ENCODE assay signal across 7 mouse cellular contexts in genomic region chr13:107890866-107891821, GRCm38 (mm10).
DNase-seq lines count a peak whose midpoint lies in the region; ATAC-seq lines count a peak whose summit lies in the region.

No protein-coding gene starts in this region.

- no peaks in the 10 kb centered on the region for H3K9me3 ChIP-seq in limb, embryonic 12.5 days
- H3K9me3 ChIP-seq in midbrain, embryonic 12.5 days = no peaks in the 10 kb centered on the region

- peak; percentile 56 for DNase-seq in adrenal gland, adult 8-10 months
- DNase-seq in embryo, embryonic 9.5 days (ENCODE audit: extremely low spot score) = peak; percentile 85
- DNase-seq in kidney, adult 11 months = peak; percentile 80
- DNase-seq in skeletal muscle tissue, adult 2 months (ENCODE audit: low read depth, low spot score) = peak; percentile 30

- H3K27me3 ChIP-seq in limb, embryonic 12.5 days = peaks cover 21% of the 10 kb centered on the region
- peaks cover 17% of the 10 kb centered on the region for H3K27me3 ChIP-seq in midbrain, embryonic 12.5 days

- peak overlapping the region; percentile 75 for H3K9ac ChIP-seq in limb, embryonic 12.5 days (replicated peaks)
- peak overlapping the region; percentile 86 for H3K9ac ChIP-seq in midbrain, embryonic 12.5 days (replicated peaks)

- H3K36me3 ChIP-seq in limb, embryonic 12.5 days = no peaks in the 10 kb centered on the region
- H3K36me3 ChIP-seq in midbrain, embryonic 12.5 days = no peaks in the 10 kb centered on the region

- peak overlapping the region; percentile 82 for H3K4me2 ChIP-seq in limb, embryonic 12.5 days
- H3K4me2 ChIP-seq in midbrain, embryonic 12.5 days (replicated peaks) = peak overlapping the region; percentile 76

- H3K27ac ChIP-seq in limb, embryonic 12.5 days = peak overlapping the region; percentile 97
- H3K27ac ChIP-seq in midbrain, embryonic 12.5 days (replicated peaks) = peak overlapping the region; percentile 99

- ATAC-seq in granulocyte monocyte progenitor cell, adult 5-6 weeks (replicated peaks; ENCODE audit: poor library complexity, severe bottlenecking) = peak; percentile 5; the same call in 1 of the 2 replicates
- ATAC-seq in limb, embryonic 12.5 days (ENCODE audit: insufficient number of reproducible peaks, insufficient read depth, low FRiP score, low TSS enrichment, low read depth) = peak; percentile 12; the same call in 1 of the 2 replicates
- ATAC-seq in midbrain, embryonic 12.5 days (ENCODE audit: low FRiP score, low read depth) = no peak

- peak overlapping the region; percentile 85 for H3K4me3 ChIP-seq in limb, embryonic 12.5 days (replicated peaks)
- peak overlapping the region; percentile 95 for H3K4me3 ChIP-seq in midbrain, embryonic 12.5 days

- H3K4me1 ChIP-seq in limb, embryonic 12.5 days (replicated peaks) = peaks cover 16% of the 10 kb centered on the region
- peaks cover 20% of the 10 kb centered on the region for H3K4me1 ChIP-seq in midbrain, embryonic 12.5 days

- WGBS in limb, embryonic 12.5 days = under 1% methylated on average over 95 of the region's 95 CpGs
- WGBS in midbrain, embryonic 12.5 days = under 1% methylated on average over 91 of the region's 95 CpGs

Comparison
In these comparisons a context has a peak if more than half of its experiments do, and no peak if none do; other contexts are left out.
1. DNase-seq: peak in every context shown above with its lines; median percentile 85 in embryo, embryonic 9.5 days; 80 in kidney, adult 11 months; 56 in adrenal gland, adult 8-10 months; 30 in skeletal muscle tissue, adult 2 months.